Mouse (Mus musculus): Measurements from ENCODE around the gene Etnppl.

GRCm38 (mm10) chr3:130601491-130601890 lies 15.8 kb upstream of the Etnppl start:
- TF ChIP-seq POLR2AphosphoS2 (IDR thresholded peaks at IDR 0.05; ENCODE audit: low read length) (no peak), CTCF (IDR thresholded peaks at IDR 0.05 in 2 of 3, conservative IDR thresholded peaks at IDR 0.05 in 1 of 3; ENCODE audit: control insufficient read depth in 1 of 3, insufficient read depth in 1 of 3, low read depth in 2 of 3, low read length in 3 of 3, poor library complexity in 1 of 3, severe bottlenecking in 1 of 3) (no peak), EP300 (IDR thresholded peaks at IDR 0.05; ENCODE audit: low read depth in 1 of 2, low read length in 2 of 2) (no peak)
